Mouse (Mus musculus) CD4-positive helper T cell, adult 2 months (primary cell): Measurements from ENCODE around the gene Ehhadh.

Source experiments
- DNase-seq: peaks from one replicate; pipeline ENCODE4 v3.0.0-alpha.2; 2012; ENCODE audit warnings: low read depth, missing footprints, low spot score

Gene Ehhadh

DNA sequence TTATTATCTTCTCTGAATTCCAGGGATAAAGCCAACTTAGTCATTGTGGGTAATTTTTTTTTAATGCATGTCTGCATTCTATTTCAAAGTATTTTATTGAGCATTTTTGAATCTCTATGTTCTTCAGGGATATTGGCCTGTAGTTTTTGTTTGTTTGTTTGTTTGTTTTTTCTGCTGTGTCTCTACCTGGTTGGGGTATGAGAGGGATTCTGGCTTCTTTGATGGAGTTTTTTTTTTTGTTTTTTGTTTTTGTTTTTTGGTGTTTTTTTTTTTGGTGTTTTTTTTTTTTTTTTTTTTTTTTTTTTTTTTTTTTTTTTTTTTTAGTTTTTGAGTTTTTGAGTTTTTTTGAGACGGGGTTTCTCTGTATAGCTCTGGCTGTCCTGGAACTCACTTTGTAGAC is 52.0 kb downstream of the Ehhadh start:
- no peak for DNase-seq

DNA sequence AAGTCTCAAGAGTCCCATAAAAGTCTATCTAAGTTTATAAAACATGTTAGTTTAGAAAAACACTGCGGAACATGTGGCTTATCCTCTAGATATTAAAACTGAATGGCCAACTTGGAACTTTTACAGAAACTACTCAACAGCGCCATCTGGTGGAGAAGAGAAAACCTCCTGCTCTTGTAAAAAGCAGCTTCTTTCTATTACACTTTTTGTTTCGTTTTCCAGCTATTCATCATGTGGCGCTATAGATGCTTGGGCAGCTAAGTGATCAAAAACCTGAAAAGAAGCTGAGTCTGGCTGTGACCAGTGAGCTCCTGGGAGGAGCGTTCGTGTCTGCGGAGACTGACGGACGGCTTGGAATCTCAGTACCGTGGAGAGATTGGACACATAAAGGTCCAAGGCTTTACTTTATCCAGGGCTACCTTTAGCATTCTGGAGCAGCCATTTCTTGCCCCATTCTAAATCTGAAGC is 59.7 kb downstream of the Ehhadh start:
- peak; percentile 74 for DNase-seq

- no peak for DNase-seq
These were observed 60.2 kb downstream of the Ehhadh start for GRCm38 (mm10) chr16:21727421-21727820.

DNA sequence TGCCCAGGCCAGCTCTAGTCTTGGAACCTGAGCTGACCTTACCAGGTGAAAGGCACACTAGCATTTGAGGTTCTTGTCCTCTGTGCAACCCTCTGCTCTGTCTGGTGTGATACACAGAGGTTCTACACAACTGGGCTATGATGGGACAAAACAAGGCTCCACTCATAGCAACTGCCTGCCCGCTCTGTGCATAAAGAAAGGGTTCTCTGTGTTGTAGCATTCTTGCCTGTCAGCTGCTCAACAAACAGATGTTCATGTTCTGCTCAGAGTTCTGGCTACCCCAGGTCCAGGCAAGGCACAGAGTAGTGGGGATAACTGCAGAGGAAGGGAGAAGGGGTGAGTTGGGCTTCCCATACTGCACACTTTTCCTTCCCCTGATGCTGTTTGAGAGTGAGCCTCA is 63.3 kb downstream of the Ehhadh start:
- no peak for DNase-seq

- no peak for DNase-seq
These were observed 67.8 kb downstream of the Ehhadh start for GRCm38 (mm10) chr16:21719770-21720169.

- DNase-seq, result no peak
These were observed 73.1 kb downstream of the Ehhadh start for GRCm38 (mm10) chr16:21714516-21714915.
